Comparison of ENCODE assay signal across 36 mouse cellular contexts in genomic region chr11:108382664-108383063, GRCm38 (mm10). TPM values are rescaled to one million over a fixed set of nuclear protein-coding genes. Genes with fewer than 3 reads are reported as not detected.
"Had no signal": no experiment of that assay in that cellular context is flagged by ENCODE, and none has a peak within 500 bp of the region (broad histone marks: within the 10 kb centered on the region; RNA-seq: fewer than 3 reads in every experiment).

No protein-coding gene starts in this region.

- H3K36me3 ChIP-seq: limb, embryonic 10.5 days; limb, embryonic 12.5 days; limb, embryonic 13.5 days; limb, embryonic 15.5 days; liver, embryonic 13.5 days; liver, embryonic 15.5 days; lung, embryonic 15.5 days; midbrain, embryonic 10.5 days; midbrain, embryonic 12.5 days; midbrain, embryonic 13.5 days; midbrain, embryonic 15.5 days; neural tube, embryonic 12.5 days had no signal

- H3K27me3 ChIP-seq: limb, embryonic 12.5 days; limb, embryonic 13.5 days; limb, embryonic 15.5 days; liver, embryonic 13.5 days; liver, embryonic 15.5 days; lung, embryonic 15.5 days; midbrain, embryonic 12.5 days; midbrain, embryonic 13.5 days; midbrain, embryonic 15.5 days; neural tube, embryonic 12.5 days had no signal

- H3K9ac ChIP-seq: limb, embryonic 12.5 days; limb, embryonic 13.5 days; limb, embryonic 15.5 days; liver, embryonic 13.5 days; liver, embryonic 14.5 days; liver, embryonic 15.5 days; lung, embryonic 14.5 days; lung, embryonic 15.5 days; midbrain, embryonic 12.5 days; midbrain, embryonic 13.5 days; midbrain, embryonic 15.5 days; neural tube, embryonic 12.5 days had no signal

- ATAC-seq: lung, postnatal 0 days; midbrain, embryonic 13.5 days; midbrain, embryonic 15.5 days had no signal

- H3K27ac ChIP-seq: left cerebral cortex, adult 2 months; limb, embryonic 10.5 days; limb, embryonic 12.5 days; limb, embryonic 13.5 days; limb, embryonic 15.5 days; liver, embryonic 13.5 days; liver, embryonic 14.5 days; liver, embryonic 15.5 days; lung, embryonic 15.5 days; macrophage; midbrain, embryonic 10.5 days; midbrain, embryonic 12.5 days; midbrain, embryonic 13.5 days; midbrain, embryonic 15.5 days; neural tube, embryonic 12.5 days had no signal

- H3K4me1 ChIP-seq: limb, embryonic 10.5 days; limb, embryonic 15.5 days; liver, embryonic 13.5 days; liver, embryonic 15.5 days; neural tube, embryonic 12.5 days had no signal

- H3K4me3 ChIP-seq: left cerebral cortex, adult 2 months; limb, embryonic 10.5 days; limb, embryonic 12.5 days; limb, embryonic 13.5 days; limb, embryonic 15.5 days; liver, embryonic 13.5 days; liver, embryonic 15.5 days; lung, embryonic 15.5 days; megakaryocyte, embryonic 14.5 days; midbrain, embryonic 10.5 days; midbrain, embryonic 12.5 days; midbrain, embryonic 13.5 days; midbrain, embryonic 15.5 days; myocyte; neural tube, embryonic 12.5 days had no signal

- DNase-seq: layer of hippocampus, postnatal 36 days; left cerebral cortex, postnatal 4 days; liver, embryonic 13.5 days; lung, adult 18-20 months; lung, adult 2 months; lung, embryonic 14.5 days; lung, postnatal 10 days; lung, postnatal 14 days; lung, postnatal 36 days; lung, postnatal 4 days; midbrain, embryonic 14.5 days had no signal

- H3K9me3 ChIP-seq: limb, embryonic 10.5 days; limb, embryonic 12.5 days; limb, embryonic 13.5 days; limb, embryonic 15.5 days; liver, embryonic 13.5 days; liver, embryonic 15.5 days; lung, embryonic 15.5 days; midbrain, embryonic 10.5 days; midbrain, embryonic 12.5 days; midbrain, embryonic 13.5 days; midbrain, embryonic 15.5 days; neural tube, embryonic 12.5 days had no signal

- H3K4me2 ChIP-seq: limb, embryonic 12.5 days; limb, embryonic 13.5 days; limb, embryonic 15.5 days; liver, embryonic 11.5 days; liver, embryonic 13.5 days; liver, embryonic 15.5 days; lung, embryonic 14.5 days; lung, embryonic 15.5 days; midbrain, embryonic 12.5 days; midbrain, embryonic 13.5 days; midbrain, embryonic 15.5 days; neural tube, embryonic 12.5 days had no signal

RNA-seq across cellular contexts. Expression of gene Apoh, which starts 39.5 kb away (rescaled TPM):
- total RNA-seq: left cerebral cortex, postnatal 4 days; megakaryocyte progenitor cell, adult 5-6 weeks; megakaryocyte, adult 5-6 weeks; megakaryocyte-erythroid progenitor cell, adult 5-6 weeks; midbrain, postnatal 0 days; monocyte, adult 5-6 weeks had no signal
- polyA plus RNA-seq: limb, embryonic 10.5 days; limb, embryonic 11.5 days; limb, embryonic 12.5 days; limb, embryonic 13.5 days; macrophage; midbrain, embryonic 10.5 days; midbrain, embryonic 12.5 days; neural tube, embryonic 11.5 days; neural tube, embryonic 12.5 days had no signal

RNA-seq across cellular contexts. Expression of gene Cep112, which starts 42.3 kb away (rescaled TPM):
- total RNA-seq: monocyte, adult 5-6 weeks had no signal
